Mouse (Mus musculus) testis, adult 2 months (tissue): ENCODE measurements around the gene Spns1. TPM values are rescaled to one million over a fixed set of nuclear protein-coding genes. Genes with fewer than 3 reads are reported as not detected.
"Not testable (repeated sequence)": the region's sequence is repeated elsewhere in the genome, so short reads cannot be mapped to it uniquely, and the experiment has no call there.

Experiments used
- H3K27ac ChIP-seq: fragments of 200-500 bp; 2 replicates; pipeline ENCODE4 v1.5.1; 2012; ENCODE audit warnings: low read depth, low read length; ENCODE audit not compliant: control insufficient read depth, insufficient read depth
- H3K27me3 ChIP-seq: fragments of 200-500 bp; 2 replicates; pipeline ENCODE4 v1.6.1; 2012; ENCODE audit warnings: mild to moderate bottlenecking, low read length, moderate library complexity; ENCODE audit not compliant: control insufficient read depth, insufficient read depth
- H3K36me3 ChIP-seq: fragments of 200-500 bp; 2 replicates; pipeline ENCODE4 v1.6.1; 2012; ENCODE audit warnings: mild to moderate bottlenecking, low read length; ENCODE audit not compliant: control insufficient read depth, insufficient read depth
- H3K4me1 ChIP-seq: fragments of 200-500 bp; 2 replicates; pipeline ENCODE4 v1.6.1; 2012; ENCODE audit warnings: low read length; ENCODE audit not compliant: control insufficient read depth, insufficient read depth
- H3K4me3 ChIP-seq: fragments of 200-500 bp; 2 replicates; pipeline ENCODE4 v1.5.1; 2012; ENCODE audit warnings: low read depth, mild to moderate bottlenecking, low read length, moderate library complexity, mixed read lengths; ENCODE audit not compliant: control insufficient read depth
- CTCF ChIP-seq: fragments of 200-500 bp; IDR thresholded peaks from 2 replicates; pipeline ENCODE4 v1.5.1; 2012; ENCODE audit warnings: low read depth, mild to moderate bottlenecking, inconsistent platforms, low read length, moderate library complexity; ENCODE audit not compliant: control insufficient read depth, insufficient read depth, insufficient replicate concordance
- POLR2A ChIP-seq: fragments of 200-500 bp; IDR thresholded peaks from 2 replicates; pipeline ENCODE4 v1.6.1; 2012; ENCODE audit warnings: low read depth, mild to moderate bottlenecking, inconsistent platforms, low read length, moderate library complexity; ENCODE audit not compliant: control insufficient read depth
- polyA plus RNA-seq: library from polyadenylated mRNA; depleted of rRNA; stranded (reverse); fragments of >200 nt; gene quantifications from 2 replicates; pipeline ENCODE4 v1.2.3, GENCODE M21; 2012

Gene Spns1
- polyA plus RNA-seq, 1 experiment, result 30.9 TPM

DNA sequence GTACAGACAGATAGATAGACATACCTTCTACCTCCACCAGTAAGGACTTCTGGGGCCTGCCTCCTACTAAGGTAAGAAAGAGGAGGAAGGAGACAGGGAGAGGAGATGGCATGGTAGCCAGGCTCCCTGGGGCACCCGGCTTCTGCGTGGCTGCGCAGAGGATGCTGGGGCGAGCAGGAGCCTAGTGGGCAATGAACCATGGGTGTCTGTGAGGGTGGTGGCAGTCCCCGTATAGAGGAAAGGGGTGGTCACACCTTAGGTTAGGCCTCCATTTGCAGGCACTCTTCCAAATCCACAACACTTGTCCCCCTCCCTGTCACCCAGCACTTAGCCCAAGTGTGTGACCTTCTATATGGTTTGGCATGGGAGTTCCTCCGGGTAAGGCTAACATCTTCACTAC lies 37.5 kb upstream of the Spns1 start, which contains the start of gene Cd19:
Gene Cd19 (minus strand): TSS at position 165 of the 400 bp plus-strand sequence.
- Histone ChIP-seq H3K27me3 (no peaks in the 10 kb centered on the region), H3K36me3 (no peaks in the 10 kb centered on the region), H3K4me1 (no peaks in the 10 kb centered on the region), H3K27ac (no peak within 1 kb of the TSS), H3K4me3 (no peak within 1 kb of the TSS)
- TF ChIP-seq CTCF (no peak), POLR2A (no peak)

DNA sequence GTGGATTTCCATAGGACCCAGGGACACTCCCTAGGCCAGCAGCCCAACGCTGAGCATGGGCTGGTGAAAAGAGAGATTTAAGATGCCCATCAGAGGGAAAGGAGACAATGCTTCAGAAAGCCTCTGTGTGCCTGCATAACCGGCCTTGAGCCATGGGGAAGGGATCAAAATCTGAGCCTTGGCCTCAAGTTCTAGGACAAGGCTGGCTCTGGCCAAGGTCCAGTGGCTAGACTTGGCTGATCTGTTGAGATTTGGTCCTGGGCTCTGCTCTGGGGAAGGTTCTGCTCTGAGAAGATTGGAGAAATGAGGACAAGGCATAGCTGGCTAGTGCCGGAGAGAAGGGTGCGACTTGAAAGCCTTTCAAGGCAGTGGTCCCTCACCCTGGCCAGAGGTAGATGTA lies 33.8 kb upstream of the Spns1 start:
- H3K4me3 ChIP-seq, result no peak overlapping the region
- no peaks in the 10 kb centered on the region for H3K27me3 ChIP-seq
- H3K27ac ChIP-seq, result no peak overlapping the region
- H3K4me1 ChIP-seq, result no peaks in the 10 kb centered on the region
- TF ChIP-seq CTCF, result no peak
- no peak for TF ChIP-seq POLR2A
- H3K36me3 ChIP-seq, result no peaks in the 10 kb centered on the region

DNA sequence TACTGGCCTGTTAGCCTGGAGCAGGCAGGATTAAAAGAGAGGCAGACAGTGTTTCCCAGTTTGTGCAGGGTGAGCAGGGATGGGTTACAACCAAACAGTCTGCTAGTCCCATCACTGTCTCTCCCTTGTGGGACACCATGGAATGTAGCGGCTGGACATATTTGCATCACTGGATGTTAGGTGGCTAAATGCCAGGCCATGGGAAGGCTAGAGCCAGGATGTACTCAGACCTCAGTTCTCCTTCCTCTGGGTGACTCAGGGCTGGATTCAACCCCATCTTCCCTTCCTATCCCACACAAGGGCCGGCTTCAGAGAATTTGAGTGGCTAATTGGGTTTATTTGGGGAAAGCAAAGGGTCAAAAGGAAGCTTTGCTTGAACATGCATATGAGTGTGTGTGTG lies 31.4 kb upstream of the Spns1 start:
- H3K36me3 ChIP-seq, result no peaks in the 10 kb centered on the region
- no peaks in the 10 kb centered on the region for H3K27me3 ChIP-seq
- H3K4me3 ChIP-seq, result no peak overlapping the region
- no peaks in the 10 kb centered on the region for H3K4me1 ChIP-seq
- H3K27ac ChIP-seq, result no peak overlapping the region
- no peak for TF ChIP-seq CTCF
- no peak for TF ChIP-seq POLR2A

DNA sequence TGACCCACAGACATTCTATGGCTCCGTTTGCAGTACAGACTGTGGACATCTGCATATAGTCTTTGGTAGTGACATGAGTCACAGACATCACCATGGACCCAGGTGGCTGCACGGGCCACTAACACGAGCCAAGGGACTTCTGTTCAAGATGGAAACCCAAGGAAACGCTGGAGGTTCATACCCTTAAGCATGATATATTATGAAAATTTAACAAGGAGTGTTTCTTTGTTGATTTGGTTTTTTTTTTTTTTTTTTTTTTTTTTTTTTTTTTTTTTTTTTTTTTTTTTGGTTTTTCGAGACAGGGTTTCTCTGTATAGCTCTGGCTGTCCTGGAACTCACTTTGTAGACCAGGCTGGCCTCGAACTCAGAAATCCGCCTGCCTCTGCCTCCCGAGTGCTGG lies 25.3 kb upstream of the Spns1 start:
- not testable (repeated sequence) for H3K36me3 ChIP-seq, H3K27ac ChIP-seq, H3K4me1 ChIP-seq, H3K4me3 ChIP-seq, H3K27me3 ChIP-seq

DNA sequence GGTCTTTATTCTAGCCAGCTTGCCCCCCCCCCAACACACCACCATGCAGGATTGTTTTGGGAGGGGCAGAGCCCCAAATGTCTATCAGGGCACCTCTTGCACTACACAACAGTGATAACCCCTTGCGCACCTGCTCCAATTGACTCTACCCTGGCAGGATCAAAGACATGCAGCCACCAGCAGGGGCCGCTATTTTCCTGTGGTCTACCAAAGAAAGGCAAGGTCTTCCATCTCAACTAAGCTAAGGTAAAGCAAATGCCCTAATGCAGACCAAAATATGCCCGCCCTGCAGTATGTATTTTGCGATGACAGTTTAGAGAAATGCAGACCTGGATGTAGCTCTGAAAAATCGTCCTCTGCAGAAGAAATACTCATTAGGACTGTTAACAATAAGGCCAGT lies 22.3 kb upstream of the Spns1 start:
- TF ChIP-seq POLR2A (no peak), CTCF (peak; percentile 59; the same call in 1 of the 2 replicates)
- H3K4me1 ChIP-seq, result no peaks in the 10 kb centered on the region; the same call in 1 of the 2 replicates
- H3K36me3 ChIP-seq, result no peaks in the 10 kb centered on the region
- H3K4me3 ChIP-seq, result no peak overlapping the region
- H3K27ac ChIP-seq, result no peak overlapping the region
- no peaks in the 10 kb centered on the region for H3K27me3 ChIP-seq

DNA sequence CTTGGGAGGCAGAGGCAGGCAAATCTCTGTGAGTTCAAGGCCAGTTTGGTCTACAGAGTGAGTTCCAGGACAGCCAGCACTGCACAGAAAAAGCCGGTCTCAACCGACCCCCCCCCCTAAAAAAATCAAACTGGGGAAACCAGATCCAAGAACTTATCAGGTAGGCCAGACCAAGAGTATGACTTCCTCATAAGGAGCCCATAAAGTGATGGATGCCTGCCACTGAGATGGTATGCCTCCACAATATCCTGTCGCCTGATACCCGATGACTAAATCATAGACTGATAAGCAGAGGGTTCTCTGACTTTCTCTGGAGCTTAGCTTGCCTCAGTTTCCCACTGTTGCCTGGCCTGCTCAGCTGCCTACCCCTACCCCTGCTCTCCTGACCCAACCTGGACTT lies 20.6 kb upstream of the Spns1 start:
- TF ChIP-seq CTCF, result no peak
- TF ChIP-seq POLR2A, result no peak
- no peak overlapping the region for H3K27ac ChIP-seq
- H3K4me3 ChIP-seq, result no peak overlapping the region; the same call in none of the 2 replicates
- no peaks in the 10 kb centered on the region for H3K36me3 ChIP-seq
- no peaks in the 10 kb centered on the region; the same call in 1 of the 2 replicates for H3K4me1 ChIP-seq
- no peaks in the 10 kb centered on the region for H3K27me3 ChIP-seq

DNA sequence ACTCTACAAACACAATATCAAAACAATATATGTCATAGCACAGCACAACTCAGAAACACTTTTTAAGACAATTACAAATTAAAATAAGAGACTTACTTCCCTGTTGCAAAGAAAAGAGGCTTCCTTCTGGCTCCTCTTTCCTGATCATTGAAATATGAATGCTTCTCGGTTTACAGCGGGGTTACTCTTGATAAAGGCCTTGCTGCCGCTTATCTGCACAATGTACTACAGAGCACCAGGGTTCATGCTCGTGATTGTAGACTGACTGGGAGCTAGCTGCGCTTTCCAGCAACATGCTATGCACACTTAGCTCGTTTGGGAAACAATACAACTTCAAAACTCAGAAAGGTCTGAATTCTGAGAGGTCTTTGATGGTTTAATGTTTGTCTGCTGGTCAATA lies 20.0 kb upstream of the Spns1 start:
- TF ChIP-seq POLR2A (no peak), CTCF (no peak)
- Histone ChIP-seq H3K27me3 (no peaks in the 10 kb centered on the region), H3K4me3 (peak overlapping the region; percentile 57; the same call in 1 of the 2 replicates), H3K4me1 (no peaks in the 10 kb centered on the region; the same call in 1 of the 2 replicates), H3K27ac (no peak overlapping the region), H3K36me3 (no peaks in the 10 kb centered on the region)
